Mouse (Mus musculus): Measurements from ENCODE around the gene Mgat5.

GRCm38 (mm10) chr1:127320956-127321355, 116.1 kb downstream of the Mgat5 start:
- TF ChIP-seq CTCF (IDR thresholded peaks at IDR 0.05; ENCODE audit: extremely low read depth, insufficient read depth, insufficient read length, insufficient replicate concordance) (no peak), POLR2A (IDR thresholded peaks at IDR 0.05; ENCODE audit: low read depth, low read length) (no peak)

Measured in spleen, adult 2 months (tissue).